Mouse (Mus musculus): Measurements from ENCODE around the gene Sirt6. TPM values are rescaled to one million over a fixed set of nuclear protein-coding genes. Genes with fewer than 3 reads are reported as not detected.

The Sirt6 gene
- polyA plus RNA-seq (2012; ENCODE audit: low replicate concordance): 83.0 and 132 TPM in 2 replicates

DNA sequence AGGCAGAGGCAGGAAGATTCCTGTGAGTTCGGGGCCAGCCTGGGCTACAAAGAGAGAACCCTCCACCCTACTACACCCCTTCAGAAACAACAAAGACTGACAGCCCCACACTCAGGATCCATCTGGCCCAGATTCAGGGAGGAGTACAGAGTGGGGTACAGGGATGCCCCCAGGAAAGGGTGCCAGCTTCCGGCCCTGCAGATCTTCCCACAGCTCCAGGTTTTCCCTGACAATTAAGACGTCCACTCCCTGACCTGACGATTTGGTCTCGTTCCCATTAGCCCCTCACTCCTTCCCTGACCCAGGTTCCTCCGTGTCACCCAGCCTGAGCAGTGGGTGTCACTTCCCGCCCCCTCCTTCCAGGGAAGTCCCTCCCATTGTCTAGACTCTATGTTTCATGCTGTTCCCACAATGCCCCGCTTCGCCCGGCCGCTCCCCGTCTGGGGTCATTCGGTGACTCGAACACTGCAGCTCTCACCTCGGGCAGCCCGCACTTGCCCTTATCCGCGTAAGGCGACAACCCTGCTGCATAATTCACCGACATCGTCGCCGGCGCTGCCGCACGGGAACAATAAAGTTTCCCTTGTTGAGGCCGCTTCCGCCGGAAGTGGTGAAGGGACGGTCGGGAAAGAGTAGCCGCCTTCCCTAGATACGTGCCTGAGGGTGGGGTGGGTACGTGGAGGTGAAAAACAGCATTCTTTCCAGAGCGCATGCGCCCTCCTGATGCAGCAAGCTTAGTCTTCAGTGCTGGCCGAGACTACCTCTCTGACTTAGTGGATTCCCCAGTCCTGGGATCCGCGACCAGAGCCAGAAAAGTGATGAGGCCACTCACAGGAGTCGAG lies at the start of gene Sirt6:
TSS of gene Sirt6 (minus strand) at position 804 of the 842 bp plus-strand sequence.

GRCm38 (mm10) chr10:81648803-81649775 lies 21.5 kb upstream of the Sirt6 start, which contains the start of gene Gm10778:
Gene Gm10778 (plus strand): TSS chr10:81649059.

DNA sequence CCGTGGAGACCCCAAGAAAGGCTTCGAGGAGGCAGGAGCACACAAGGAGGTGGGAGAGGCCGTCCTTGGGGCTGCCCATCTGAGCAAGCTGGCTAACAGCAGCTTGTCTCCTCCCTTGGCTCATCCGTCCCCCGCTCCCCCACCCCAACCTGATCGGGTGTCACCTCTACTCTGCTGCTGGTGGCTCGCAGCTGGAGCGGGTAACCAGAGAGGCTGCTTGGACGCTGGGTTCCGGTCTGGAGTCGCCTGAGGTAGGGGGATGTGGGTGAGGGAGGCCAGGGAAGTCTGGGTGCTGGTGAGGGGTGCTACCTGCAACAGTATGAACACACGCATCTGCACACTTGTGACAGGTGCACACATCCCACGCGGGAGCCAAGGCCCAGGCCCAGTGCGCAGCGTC lies 793 bp upstream of the Sirt6 start, which contains the start of gene Ankrd24:
TSS of gene Ankrd24 (plus strand) at position 151 of the 400 bp plus-strand sequence.

DNA sequence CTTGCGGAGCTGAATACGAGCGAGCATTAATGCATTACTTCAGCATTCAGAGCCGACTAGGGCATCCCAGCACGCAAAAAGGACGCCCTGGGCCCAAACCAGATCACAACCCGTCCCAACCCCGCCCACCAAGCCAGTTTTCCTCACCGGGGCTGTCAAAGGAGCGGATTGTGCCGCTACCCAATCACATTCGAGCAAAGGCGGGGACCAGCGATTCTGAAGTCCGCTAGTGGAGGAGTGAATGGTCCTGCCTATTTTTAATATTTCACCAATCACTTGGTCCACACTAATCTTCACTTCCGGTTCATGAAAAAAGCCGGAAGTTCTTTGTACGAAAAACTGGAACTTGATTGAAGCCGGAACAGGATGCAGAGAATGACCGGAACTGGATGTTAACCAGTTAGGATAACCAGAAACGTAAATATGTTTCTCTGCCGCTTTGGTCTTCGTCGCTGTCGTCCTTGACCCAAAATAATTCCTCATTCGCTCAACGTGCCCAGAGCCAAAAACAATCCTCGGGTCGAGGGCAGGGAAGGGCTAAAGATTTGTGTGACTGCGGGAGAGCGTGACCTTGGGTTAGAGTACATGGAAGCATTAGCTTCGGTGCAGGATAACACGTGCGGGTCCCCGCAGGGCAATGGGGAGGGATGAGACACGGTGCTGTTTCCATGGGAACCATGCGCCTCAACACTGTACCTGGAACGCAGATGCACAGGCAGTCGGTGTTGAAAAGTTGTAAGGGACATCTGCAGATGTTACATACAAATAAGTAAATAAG lies 21.4 kb downstream of the Sirt6 start, which contains the start of gene BC025920:
TSS of gene BC025920 (plus strand) at position 297 of the 778 bp plus-strand sequence.

GRCm38 (mm10) chr10:81600738-81601203 lies 26.8 kb downstream of the Sirt6 start, which contains the start of gene Tle6:
Gene Tle6 (minus strand): TSS chr10:81601073.

GRCm38 (mm10) chr10:81574081-81575056 lies 53.2 kb downstream of the Sirt6 start, which contains the start of gene Tle2:
Gene Tle2 (plus strand): TSS chr10:81574561.

Other genes with a start within 250 kb of the Sirt6 start
- 99.5 and 103 TPM in 2 replicates for gene Fzr1, start 249.3 kb downstream of the Sirt6 start, polyA plus RNA-seq (2012; ENCODE audit: low replicate concordance)
- gene Dohh, start 243.4 kb downstream of the Sirt6 start, polyA plus RNA-seq (2012; ENCODE audit: low replicate concordance): 206 and 254 TPM in 2 replicates
- 0.33 and 0.42 TPM in 2 replicates for gene Gm48551, start 243.3 kb downstream of the Sirt6 start, polyA plus RNA-seq (2012; ENCODE audit: low replicate concordance)
- gene Gm48552, start 238.8 kb downstream of the Sirt6 start, polyA plus RNA-seq (2012; ENCODE audit: low replicate concordance): 3.7 and 10.5 TPM in 2 replicates
- 0.68 and 2.2 TPM in 2 replicates for gene Smim24, start 234.7 kb downstream of the Sirt6 start, polyA plus RNA-seq (2012; ENCODE audit: low replicate concordance)
- 206 and 375 TPM in 2 replicates for gene Nfic, start 172.2 kb downstream of the Sirt6 start, polyA plus RNA-seq (2012; ENCODE audit: low replicate concordance)
- 0.23 and 0.60 TPM in 2 replicates for gene Celf5, start 145.1 kb downstream of the Sirt6 start, polyA plus RNA-seq (2012; ENCODE audit: low replicate concordance)
- 296 and 494 TPM in 2 replicates for gene Ncln, start 131.4 kb downstream of the Sirt6 start, polyA plus RNA-seq (2012; ENCODE audit: low replicate concordance)
- gene S1pr4, start 127.7 kb downstream of the Sirt6 start, polyA plus RNA-seq (2012; ENCODE audit: low replicate concordance): 34.9 and 78.0 TPM in 2 replicates
- gene Gna15, start 103.6 kb downstream of the Sirt6 start, polyA plus RNA-seq (2012; ENCODE audit: low replicate concordance): 30.2 and 35.0 TPM in 2 replicates
- 21.9 and 22.6 TPM in 2 replicates for gene Gna11, start 82.6 kb downstream of the Sirt6 start, polyA plus RNA-seq (2012; ENCODE audit: low replicate concordance)
- 1,673 and 2,193 TPM in 2 replicates for gene Aes, start 68.3 kb downstream of the Sirt6 start, polyA plus RNA-seq (2012; ENCODE audit: low replicate concordance)
- gene Tle2, start 53.2 kb downstream of the Sirt6 start, polyA plus RNA-seq (2012; ENCODE audit: low replicate concordance): 4.1 and 5.9 TPM in 2 replicates
- gene Tle6, start 26.7 kb downstream of the Sirt6 start, polyA plus RNA-seq (2012; ENCODE audit: low replicate concordance): 1.3 and 9.1 TPM in 2 replicates
- 0.33 and 0.99 TPM in 2 replicates for gene BC025920, start 21.5 kb downstream of the Sirt6 start, polyA plus RNA-seq (2012; ENCODE audit: low replicate concordance)
- gene Ankrd24, start 743 bp upstream of the Sirt6 start, polyA plus RNA-seq (2012; ENCODE audit: low replicate concordance): 8.5 and 13.2 TPM in 2 replicates
- 0.22 TPM in 1 of 2 replicates, not detected in the other for gene Gm10778, start 21.3 kb upstream of the Sirt6 start, polyA plus RNA-seq (2012; ENCODE audit: low replicate concordance)
- 0.20 TPM in 1 of 2 replicates, not detected in the other for gene Zfp433, start 77.0 kb upstream of the Sirt6 start, polyA plus RNA-seq (2012; ENCODE audit: low replicate concordance)
- not detected in 2 replicates for gene Gm3055, start 143.4 kb upstream of the Sirt6 start, polyA plus RNA-seq (2012; ENCODE audit: low replicate concordance)
- gene Gm4767, start 184.4 kb upstream of the Sirt6 start, polyA plus RNA-seq (2012; ENCODE audit: low replicate concordance): 0.09 TPM in 1 of 2 replicates, not detected in the other
- gene Gm32687, start 236.1 kb upstream of the Sirt6 start, polyA plus RNA-seq (2012; ENCODE audit: low replicate concordance): not detected in 2 replicates